Mouse (Mus musculus) spleen, postnatal 36 days (tissue): ENCODE results near the gene Atp5s.
A peak's percentile ranks its signal among the peaks of the same experiment; 100 is the strongest.

Experiments
- DNase-seq, 2 experiments: peaks; one replicate each; pipeline ENCODE4 v3.0.0; 2022; ENCODE audit warnings: low spot score in 2 of 2, mixed read lengths in 1 of 2

Gene Atp5s

GRCm38 (mm10) chr12:69777341-69777730 is 52.6 kb downstream of the Atp5s start:
- DNase-seq, result no peak

GRCm38 (mm10) chr12:69777957-69778356 is 53.2 kb downstream of the Atp5s start:
- DNase-seq, result no peak

GRCm38 (mm10) chr12:69781480-69781879 is 56.7 kb downstream of the Atp5s start:
- DNase-seq, result no peak

GRCm38 (mm10) chr12:69781935-69782650 is 57.3 kb downstream of the Atp5s start:
- peak in 1 of 2 experiments; percentile 47 for DNase-seq

GRCm38 (mm10) chr12:69783247-69784025 is 58.7 kb downstream of the Atp5s start:
- peak; percentile 51 to 73 for DNase-seq

GRCm38 (mm10) chr12:69785471-69785870 is 60.7 kb downstream of the Atp5s start:
- no peak for DNase-seq

GRCm38 (mm10) chr12:69788380-69788779 is 63.6 kb downstream of the Atp5s start:
- no peak for DNase-seq

- no peak for DNase-seq
Observed at GRCm38 (mm10) chr12:69789766-69790529, 65.2 kb downstream of the Atp5s start.

- DNase-seq, result peak; percentile 78 to 82
Observed at GRCm38 (mm10) chr12:69790530-69791505, 66.1 kb downstream of the Atp5s start, which contains the start of gene Cdkl1. Cdkl1 (minus strand) TSS chr12:69791267.
